Mouse (Mus musculus): Measurements from ENCODE around the gene Ipo7. TPM values are rescaled to one million over a fixed set of nuclear protein-coding genes. Genes with fewer than 3 reads are reported as not detected.
A peak's percentile ranks its signal among the peaks of the same experiment; 100 is the strongest.

Ipo7 gene
- polyA plus RNA-seq, 1 experiment from 2014 or later, result 25.0 TPM

- Histone ChIP-seq H3K36me3 (no peaks in the 10 kb centered on the region), H3K27ac (no peak overlapping the region), H3K4me2 (no peak overlapping the region), H3K4me1 (replicated peaks) (0 out of 2 replicates have a peak, but pooled peaks cover 7% of the 10 kb centered on the region), H3K4me3 (replicated peaks) (no peak overlapping the region), H3K27me3 (no peaks in the 10 kb centered on the region; the same call in none of the 2 replicates), H3K9me3 (replicated peaks) (no peaks in the 10 kb centered on the region), H3K9ac (no peak overlapping the region)
- ATAC-seq (ENCODE audit: low read depth) (0 out of 2 replicates have a peak, but pooled peaks have one; percentile 12), DNase-seq (no peak)
- 45% methylated on average over 2 of the region's 2 CpGs for WGBS (ENCODE audit: insufficient replicate concordance)
These were observed 24.7 kb upstream of the Ipo7 start for GRCm38 (mm10) chr7:109993157-109993959.

- 76% methylated on average over 4 of the region's 4 CpGs for WGBS (ENCODE audit: insufficient replicate concordance)
These were observed 19.7 kb upstream of the Ipo7 start for GRCm38 (mm10) chr7:109998388-109998787.

GRCm38 (mm10) chr7:110002092-110002491, 16.0 kb upstream of the Ipo7 start:
- Histone ChIP-seq H3K4me1 (replicated peaks) (peaks cover 4% of the 10 kb centered on the region; the same call in 1 of the 2 replicates), H3K9me3 (replicated peaks) (no peaks in the 10 kb centered on the region), H3K4me2 (no peak overlapping the region), H3K9ac (no peak overlapping the region), H3K36me3 (no peaks in the 10 kb centered on the region), H3K4me3 (replicated peaks) (no peak overlapping the region), H3K27ac (no peak overlapping the region), H3K27me3 (peaks cover 24% of the 10 kb centered on the region)
- ATAC-seq (ENCODE audit: low read depth) (no peak), DNase-seq (no peak)

More at GRCm38 (mm10) chr7:109998388-109998787, 19.7 kb upstream of the Ipo7 start:
- no peak overlapping the region for H3K4me2 ChIP-seq
- H3K4me1 ChIP-seq (replicated peaks), result peaks cover 9% of the 10 kb centered on the region; the same call in 1 of the 2 replicates
- no peak overlapping the region for H3K27ac ChIP-seq
- no peak for DNase-seq
- no peaks in the 10 kb centered on the region for H3K36me3 ChIP-seq
- H3K9ac ChIP-seq, result no peak overlapping the region
- H3K27me3 ChIP-seq, result peaks cover 20% of the 10 kb centered on the region
- no peaks in the 10 kb centered on the region for H3K9me3 ChIP-seq (replicated peaks)
- ATAC-seq (ENCODE audit: low read depth), result no peak
- no peak overlapping the region for H3K4me3 ChIP-seq (replicated peaks)

GRCm38 (mm10) chr7:110002968-110003367, 15.1 kb upstream of the Ipo7 start:
- Histone ChIP-seq H3K27ac (no peak overlapping the region), H3K9ac (no peak overlapping the region), H3K9me3 (replicated peaks) (no peaks in the 10 kb centered on the region), H3K4me3 (replicated peaks) (peak overlapping the region; percentile 16), H3K4me1 (replicated peaks) (peaks cover 4% of the 10 kb centered on the region; the same call in 1 of the 2 replicates), H3K4me2 (peak overlapping the region; percentile 36), H3K27me3 (peaks cover 24% of the 10 kb centered on the region), H3K36me3 (no peaks in the 10 kb centered on the region)
- ATAC-seq (ENCODE audit: low read depth), result peak; percentile 39; the same call in 1 of the 2 replicates
- no peak for DNase-seq
- WGBS (ENCODE audit: insufficient replicate concordance), result 17% methylated on average over 20 of the region's 20 CpGs

GRCm38 (mm10) chr7:110005976-110006375, 12.1 kb upstream of the Ipo7 start:
- peaks cover 14% of the 10 kb centered on the region for H3K4me1 ChIP-seq (replicated peaks)
- no peaks in the 10 kb centered on the region for H3K36me3 ChIP-seq
- H3K9me3 ChIP-seq (replicated peaks), result no peaks in the 10 kb centered on the region
- H3K4me3 ChIP-seq (replicated peaks), result no peak overlapping the region
- peaks cover 18% of the 10 kb centered on the region for H3K27me3 ChIP-seq
- DNase-seq, result no peak
- ATAC-seq (ENCODE audit: low read depth), result no peak
- no peak overlapping the region for H3K9ac ChIP-seq
- no peak overlapping the region for H3K4me2 ChIP-seq
- H3K27ac ChIP-seq, result no peak overlapping the region

DNA sequence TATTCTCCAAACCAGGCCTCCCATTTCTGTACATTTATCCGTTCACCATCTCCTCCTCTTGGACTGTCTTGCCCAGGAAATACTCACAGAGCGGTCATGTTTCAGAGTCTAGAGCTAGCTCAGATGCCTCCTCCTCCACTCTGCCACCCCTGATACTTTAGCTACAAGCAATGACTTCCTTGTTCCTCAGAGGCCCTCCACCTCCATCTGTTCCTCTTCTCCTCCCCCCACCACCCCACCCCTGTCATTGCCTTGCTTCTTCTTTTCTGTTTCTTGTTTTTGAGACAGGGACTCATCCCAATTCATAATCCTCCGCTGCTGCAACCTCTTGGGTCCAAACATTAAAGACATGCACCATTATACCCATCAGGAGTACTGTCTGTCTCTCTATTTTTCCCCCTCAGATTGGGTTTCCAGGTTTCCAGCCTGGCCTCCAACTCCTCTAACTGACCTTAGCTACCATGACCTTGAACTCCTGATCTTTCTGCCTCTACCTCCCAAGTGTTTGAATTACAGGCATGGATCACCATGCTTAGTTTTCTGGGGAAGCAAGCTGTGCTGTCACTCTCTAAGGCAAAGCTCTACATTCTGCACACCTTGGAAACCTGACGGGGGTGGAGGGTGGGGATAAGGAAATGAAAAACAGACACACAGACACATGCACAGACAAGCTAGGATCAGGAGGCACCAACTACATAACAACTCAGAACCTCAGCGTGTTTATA, 11.4 kb upstream of the Ipo7 start:
- DNase-seq (no peak), ATAC-seq (ENCODE audit: low read depth) (no peak)
- Histone ChIP-seq H3K27me3 (peaks cover 16% of the 10 kb centered on the region), H3K4me3 (replicated peaks) (no peak overlapping the region), H3K9me3 (replicated peaks) (no peaks in the 10 kb centered on the region), H3K4me2 (no peak overlapping the region), H3K4me1 (replicated peaks) (peaks cover 14% of the 10 kb centered on the region), H3K9ac (no peak overlapping the region), H3K36me3 (no peaks in the 10 kb centered on the region), H3K27ac (no peak overlapping the region)
- 46% methylated on average over 5 of the region's 5 CpGs for WGBS (ENCODE audit: insufficient replicate concordance)

- H3K4me1 ChIP-seq (replicated peaks), result peaks cover 9% of the 10 kb centered on the region
- H3K27ac ChIP-seq, result no peak overlapping the region
- DNase-seq (no peak), ATAC-seq (ENCODE audit: low read depth) (peak; percentile 63; the same call in 1 of the 2 replicates)
- 17% methylated on average over 1 of the region's 1 CpGs for WGBS (ENCODE audit: insufficient replicate concordance)
- no peak overlapping the region for H3K9ac ChIP-seq
- H3K4me3 ChIP-seq (replicated peaks), result no peak overlapping the region
- H3K27me3 ChIP-seq, result peaks cover 3% of the 10 kb centered on the region
- H3K9me3 ChIP-seq (replicated peaks), result no peaks in the 10 kb centered on the region
- no peak overlapping the region for H3K4me2 ChIP-seq
- no peaks in the 10 kb centered on the region for H3K36me3 ChIP-seq
These were observed 9.6 kb upstream of the Ipo7 start for GRCm38 (mm10) chr7:110008513-110008912.

GRCm38 (mm10) chr7:110009084-110009483, 9.0 kb upstream of the Ipo7 start:
- no peak overlapping the region for H3K4me2 ChIP-seq

DNA sequence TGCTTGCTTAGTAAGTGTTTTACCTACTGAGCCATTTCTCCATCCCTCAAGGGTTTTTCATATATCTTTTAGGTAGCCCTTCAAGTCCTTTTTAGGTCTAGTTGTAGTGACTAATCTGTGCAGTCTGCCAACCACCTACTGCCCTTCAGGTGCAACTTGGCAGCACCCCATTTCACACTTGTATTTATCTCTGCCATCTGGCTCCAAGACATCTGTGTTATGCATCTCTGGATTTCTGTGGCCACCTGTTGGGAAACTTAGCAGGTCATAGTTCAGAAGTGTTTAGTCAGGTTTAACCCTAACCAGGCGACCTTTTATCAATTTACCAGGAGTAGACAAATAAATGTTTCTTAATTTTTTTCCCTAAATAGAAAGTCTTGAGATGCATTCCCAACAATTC, 6.7 kb upstream of the Ipo7 start:
- Histone ChIP-seq H3K4me2 (no peak overlapping the region), H3K27ac (no peak overlapping the region), H3K9ac (no peak overlapping the region), H3K4me3 (replicated peaks) (no peak overlapping the region), H3K36me3 (no peaks in the 10 kb centered on the region), H3K27me3 (no peaks in the 10 kb centered on the region), H3K4me1 (replicated peaks) (peaks cover 9% of the 10 kb centered on the region), H3K9me3 (replicated peaks) (no peaks in the 10 kb centered on the region)
- 31% methylated on average over 1 of the region's 1 CpGs for WGBS (ENCODE audit: insufficient replicate concordance)
- no peak for DNase-seq
- no peak for ATAC-seq (ENCODE audit: low read depth)

More at GRCm38 (mm10) chr7:110009084-110009483, 9.0 kb upstream of the Ipo7 start:
- H3K4me1 ChIP-seq (replicated peaks), result peaks cover 9% of the 10 kb centered on the region
- ATAC-seq (ENCODE audit: low read depth) (no peak), DNase-seq (no peak)
- H3K4me3 ChIP-seq (replicated peaks), result no peak overlapping the region
- WGBS (ENCODE audit: insufficient replicate concordance), result 84% methylated on average over 6 of the region's 6 CpGs
- no peak overlapping the region for H3K9ac ChIP-seq
- no peaks in the 10 kb centered on the region for H3K9me3 ChIP-seq (replicated peaks)
- no peaks in the 10 kb centered on the region for H3K36me3 ChIP-seq
- no peaks in the 10 kb centered on the region for H3K27me3 ChIP-seq
- no peak overlapping the region for H3K27ac ChIP-seq

- DNase-seq (no peak), ATAC-seq (ENCODE audit: low read depth) (no peak)
- H3K9ac ChIP-seq, result no peak overlapping the region
- no peaks in the 10 kb centered on the region for H3K9me3 ChIP-seq (replicated peaks)
- no peaks in the 10 kb centered on the region for H3K36me3 ChIP-seq
- no peaks in the 10 kb centered on the region for H3K27me3 ChIP-seq
- H3K4me2 ChIP-seq, result no peak overlapping the region
- H3K27ac ChIP-seq, result no peak overlapping the region
- H3K4me1 ChIP-seq (replicated peaks), result 0 out of 2 replicates have a peak, but pooled peaks cover 4% of the 10 kb centered on the region
- no peak overlapping the region for H3K4me3 ChIP-seq (replicated peaks)
- WGBS (ENCODE audit: insufficient replicate concordance), result 48% methylated on average over 5 of the region's 5 CpGs
These were observed 3.8 kb upstream of the Ipo7 start for GRCm38 (mm10) chr7:110014272-110014671.

- H3K9ac ChIP-seq, result peak overlapping the region; percentile 97
- H3K9me3 ChIP-seq (replicated peaks), result no peaks in the 10 kb centered on the region
- H3K4me3 ChIP-seq (replicated peaks), result peak overlapping the region; percentile 96
- peaks cover 42% of the 10 kb centered on the region for H3K4me1 ChIP-seq (replicated peaks)
- no peaks in the 10 kb centered on the region for H3K27me3 ChIP-seq
- DNase-seq (peak; percentile 38), ATAC-seq (ENCODE audit: low read depth) (peak; percentile 74)
- H3K27ac ChIP-seq, result peak overlapping the region; percentile 87
- H3K4me2 ChIP-seq, result peak overlapping the region; percentile 73
- 0% methylated on average over 42 of the region's 42 CpGs for whole genome bisulfite sequencing (ENCODE audit: insufficient replicate concordance)
- H3K36me3 ChIP-seq, result no peaks in the 10 kb centered on the region
These were observed 783 bp downstream of the Ipo7 start for GRCm38 (mm10) chr7:110018631-110019482.
